Mouse (Mus musculus) E14TG2a.4 (cell line): ENCODE results near the gene Usp19.

Source experiments
- CTCF ChIP-seq: conservative IDR thresholded peaks from 2 replicates; pipeline ENCODE4 v1.5.1; 2014; ENCODE audit warnings: low read length
- NANOG ChIP-seq: IDR thresholded peaks from 2 replicates; pipeline ENCODE4 v1.6.1; 2014; ENCODE audit warnings: borderline replicate concordance, low read length, mixed read lengths
- POU5F1 ChIP-seq: IDR thresholded peaks from 2 replicates; pipeline ENCODE4 v1.6.1; 2014; ENCODE audit warnings: low read length, borderline replicate concordance

DNA sequence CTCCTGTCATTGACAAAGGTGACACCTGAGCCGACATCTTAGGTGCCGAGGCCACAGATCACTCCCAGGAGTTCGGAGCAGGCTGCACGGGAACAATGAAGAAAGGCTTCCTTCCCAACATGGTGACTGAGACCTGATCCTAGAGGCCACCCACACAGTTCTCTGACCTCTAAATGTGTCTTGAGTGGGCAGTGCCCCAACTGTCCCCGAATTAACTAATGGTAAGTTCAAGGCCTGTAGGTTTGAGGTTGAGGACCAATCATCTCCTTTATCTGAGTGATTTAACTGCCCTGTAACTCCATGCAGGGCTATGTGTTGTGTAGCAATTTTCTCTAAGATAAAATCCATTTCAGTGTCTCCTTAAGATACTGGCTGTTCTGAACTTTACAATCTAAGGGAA is 21.0 kb upstream of the Usp19 start:
- TF ChIP-seq CTCF, result no peak
- TF ChIP-seq NANOG, result no peak
- no peak for TF ChIP-seq POU5F1
